Mouse (Mus musculus): Measurements from ENCODE around the gene Vwa8. TPM values are rescaled to one million over a fixed set of nuclear protein-coding genes. Genes with fewer than 3 reads are reported as not detected.
A peak's percentile ranks its signal among the peaks of the same experiment; 100 is the strongest.

Vwa8 gene
- polyA plus RNA-seq, 1 experiment from 2014 or later, result 5.5 TPM

GRCm38 (mm10) chr14:79144278-79145224 is 295.7 kb downstream of the Vwa8 start:
- Histone ChIP-seq H3K27me3 (replicated peaks; ENCODE audit: control insufficient read depth, insufficient read depth, low read length) (no peaks in the 10 kb centered on the region), H3K4me3 (ENCODE audit: low read depth, low read length) (no peak overlapping the region), H3K27ac (ENCODE audit: low read depth, low read length) (no peak overlapping the region), H3K4me2 (ENCODE audit: low read length) (no peak overlapping the region), H3K9ac (ENCODE audit: low read length) (no peak overlapping the region), H3K4me1 (ENCODE audit: control insufficient read depth, insufficient read depth, low read length) (peaks cover 13% of the 10 kb centered on the region; the same call in 1 of the 2 replicates), H3K36me3 (ENCODE audit: control insufficient read depth, insufficient read depth, low read length) (no peaks in the 10 kb centered on the region), H3K9me3 (replicated peaks; ENCODE audit: control insufficient read depth, low read length) (no peaks in the 10 kb centered on the region)
- DNase-seq (ENCODE audit: low spot score) (no peak), ATAC-seq (no peak)
- WGBS, result 87% methylated on average over 13 of the region's 13 CpGs

GRCm38 (mm10) chr14:79151711-79152110 is 302.9 kb downstream of the Vwa8 start:
- no peak for DNase-seq (ENCODE audit: low spot score)
- Histone ChIP-seq H3K9me3 (replicated peaks; ENCODE audit: control insufficient read depth, low read length) (no peaks in the 10 kb centered on the region), H3K27ac (ENCODE audit: low read depth, low read length) (no peak overlapping the region), H3K4me2 (ENCODE audit: low read length) (no peak overlapping the region), H3K4me1 (ENCODE audit: control insufficient read depth, insufficient read depth, low read length) (peaks cover 3% of the 10 kb centered on the region; the same call in 1 of the 2 replicates), H3K4me3 (ENCODE audit: low read depth, low read length) (no peak overlapping the region), H3K27me3 (replicated peaks; ENCODE audit: control insufficient read depth, insufficient read depth, low read length) (no peaks in the 10 kb centered on the region), H3K36me3 (ENCODE audit: control insufficient read depth, insufficient read depth, low read length) (no peaks in the 10 kb centered on the region), H3K9ac (ENCODE audit: low read length) (no peak overlapping the region)
- WGBS, result 94% methylated on average over 7 of the region's 7 CpGs
- ATAC-seq, result no peak

- no peak overlapping the region for H3K4me3 ChIP-seq (ENCODE audit: low read depth, low read length)
- no peaks in the 10 kb centered on the region for H3K27me3 ChIP-seq (replicated peaks; ENCODE audit: control insufficient read depth, insufficient read depth, low read length)
- no peak for ATAC-seq
- H3K36me3 ChIP-seq (ENCODE audit: control insufficient read depth, insufficient read depth, low read length), result no peaks in the 10 kb centered on the region
- H3K27ac ChIP-seq (ENCODE audit: low read depth, low read length), result no peak overlapping the region
- no peak for DNase-seq (ENCODE audit: low spot score)
- no peaks in the 10 kb centered on the region for H3K9me3 ChIP-seq (replicated peaks; ENCODE audit: control insufficient read depth, low read length)
- WGBS, result 88% methylated on average over 6 of the region's 6 CpGs
- H3K4me1 ChIP-seq (ENCODE audit: control insufficient read depth, insufficient read depth, low read length), result peaks cover 9% of the 10 kb centered on the region; the same call in 1 of the 2 replicates
- H3K9ac ChIP-seq (ENCODE audit: low read length), result no peak overlapping the region
- H3K4me2 ChIP-seq (ENCODE audit: low read length), result no peak overlapping the region
Measured at GRCm38 (mm10) chr14:79153896-79154295, 305.0 kb downstream of the Vwa8 start.

GRCm38 (mm10) chr14:79154961-79155360 is 306.1 kb downstream of the Vwa8 start:
- Histone ChIP-seq H3K9me3 (replicated peaks; ENCODE audit: control insufficient read depth, low read length) (no peaks in the 10 kb centered on the region), H3K36me3 (ENCODE audit: control insufficient read depth, insufficient read depth, low read length) (no peaks in the 10 kb centered on the region), H3K4me2 (ENCODE audit: low read length) (no peak overlapping the region), H3K27ac (ENCODE audit: low read depth, low read length) (no peak overlapping the region), H3K4me3 (ENCODE audit: low read depth, low read length) (no peak overlapping the region), H3K4me1 (ENCODE audit: control insufficient read depth, insufficient read depth, low read length) (peaks cover 9% of the 10 kb centered on the region; the same call in 1 of the 2 replicates), H3K9ac (ENCODE audit: low read length) (no peak overlapping the region), H3K27me3 (replicated peaks; ENCODE audit: control insufficient read depth, insufficient read depth, low read length) (no peaks in the 10 kb centered on the region)
- DNase-seq (ENCODE audit: low spot score) (peak; percentile 32), ATAC-seq (0 out of 2 replicates have a peak, but pooled peaks have one; percentile 19)
- 44% methylated on average over 11 of the region's 11 CpGs for WGBS

DNA sequence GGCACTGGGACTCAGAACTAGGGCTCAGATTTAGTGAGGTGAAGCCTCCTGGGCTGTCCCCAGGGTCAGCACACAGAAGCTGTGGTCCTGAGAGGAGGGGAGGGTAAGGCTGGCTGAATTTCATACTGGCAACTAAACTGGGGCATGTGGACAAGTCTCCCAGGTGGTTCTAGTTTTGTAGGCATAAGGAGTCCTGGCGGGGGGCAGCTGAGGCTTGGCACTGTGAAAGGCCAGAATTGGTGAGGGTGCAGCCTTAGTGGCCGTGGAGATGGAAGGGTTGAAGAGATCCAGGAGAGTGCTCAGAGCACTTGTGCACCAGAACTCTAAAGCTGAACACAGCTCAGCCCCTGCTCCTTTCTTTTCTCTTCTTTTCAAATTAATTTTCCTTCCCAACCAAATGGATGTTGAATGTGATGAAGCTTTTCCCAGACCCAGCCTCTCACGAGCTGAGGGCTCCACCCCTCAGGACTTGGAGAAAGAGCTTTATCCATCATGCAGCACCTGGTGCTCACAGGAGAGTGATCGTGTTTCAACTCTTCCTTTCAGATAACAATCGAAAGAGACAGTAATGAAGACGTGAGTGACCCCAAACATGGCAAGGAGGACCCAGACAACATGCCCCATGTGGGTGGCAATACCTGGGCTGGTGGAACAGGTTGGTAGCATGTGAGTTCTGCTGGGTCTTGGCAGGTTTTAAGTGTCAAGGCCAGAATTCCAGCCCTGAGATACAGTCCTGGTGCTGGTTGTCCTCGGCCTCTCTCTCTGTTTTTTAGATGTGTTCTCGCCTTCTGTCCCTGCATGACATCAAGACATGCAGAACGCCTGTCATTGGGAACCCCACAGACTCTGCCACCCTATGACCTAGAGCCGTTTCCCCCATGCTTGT is 307.9 kb downstream of the Vwa8 start:
- H3K4me1 ChIP-seq (ENCODE audit: control insufficient read depth, insufficient read depth, low read length), result peaks cover 9% of the 10 kb centered on the region; the same call in 1 of the 2 replicates
- ATAC-seq (0 out of 2 replicates have a peak, but pooled peaks have one; percentile 2), DNase-seq (ENCODE audit: low spot score) (no peak)
- H3K36me3 ChIP-seq (ENCODE audit: control insufficient read depth, insufficient read depth, low read length), result no peaks in the 10 kb centered on the region
- H3K27me3 ChIP-seq (replicated peaks; ENCODE audit: control insufficient read depth, insufficient read depth, low read length), result no peaks in the 10 kb centered on the region
- H3K9me3 ChIP-seq (replicated peaks; ENCODE audit: control insufficient read depth, low read length), result no peaks in the 10 kb centered on the region
- H3K4me3 ChIP-seq (ENCODE audit: low read depth, low read length), result no peak overlapping the region
- WGBS, result 81% methylated on average over 10 of the region's 10 CpGs
- no peak overlapping the region for H3K27ac ChIP-seq (ENCODE audit: low read depth, low read length)
- no peak overlapping the region for H3K9ac ChIP-seq (ENCODE audit: low read length)
- H3K4me2 ChIP-seq (ENCODE audit: low read length), result no peak overlapping the region

GRCm38 (mm10) chr14:79157451-79158218 is 308.8 kb downstream of the Vwa8 start:
- Histone ChIP-seq H3K27ac (ENCODE audit: low read depth, low read length) (peak overlapping the region; percentile 9; the same call in 1 of the 2 replicates), H3K4me1 (ENCODE audit: control insufficient read depth, insufficient read depth, low read length) (peaks cover 9% of the 10 kb centered on the region; the same call in 1 of the 2 replicates), H3K4me3 (ENCODE audit: low read depth, low read length) (no peak overlapping the region), H3K4me2 (ENCODE audit: low read length) (no peak overlapping the region), H3K27me3 (replicated peaks; ENCODE audit: control insufficient read depth, insufficient read depth, low read length) (no peaks in the 10 kb centered on the region), H3K9ac (ENCODE audit: low read length) (no peak overlapping the region), H3K36me3 (ENCODE audit: control insufficient read depth, insufficient read depth, low read length) (no peaks in the 10 kb centered on the region), H3K9me3 (replicated peaks; ENCODE audit: control insufficient read depth, low read length) (no peaks in the 10 kb centered on the region)
- WGBS, result 47% methylated on average over 16 of the region's 17 CpGs
- DNase-seq (ENCODE audit: low spot score) (peak; percentile 49), ATAC-seq (peak; percentile 55)

GRCm38 (mm10) chr14:79158219-79158521 is 309.3 kb downstream of the Vwa8 start:
- Histone ChIP-seq H3K27ac (ENCODE audit: low read depth, low read length) (peak overlapping the region; percentile 9; the same call in 1 of the 2 replicates), H3K27me3 (replicated peaks; ENCODE audit: control insufficient read depth, insufficient read depth, low read length) (no peaks in the 10 kb centered on the region), H3K4me3 (ENCODE audit: low read depth, low read length) (no peak overlapping the region), H3K4me2 (ENCODE audit: low read length) (no peak overlapping the region), H3K36me3 (ENCODE audit: control insufficient read depth, insufficient read depth, low read length) (no peaks in the 10 kb centered on the region), H3K9ac (ENCODE audit: low read length) (no peak overlapping the region), H3K9me3 (replicated peaks; ENCODE audit: control insufficient read depth, low read length) (no peaks in the 10 kb centered on the region), H3K4me1 (ENCODE audit: control insufficient read depth, insufficient read depth, low read length) (peaks cover 9% of the 10 kb centered on the region; the same call in 1 of the 2 replicates)
- 88% methylated on average over 12 of the region's 12 CpGs for whole genome bisulfite sequencing
- no peak for DNase-seq (ENCODE audit: low spot score)
- no peak for ATAC-seq

DNA sequence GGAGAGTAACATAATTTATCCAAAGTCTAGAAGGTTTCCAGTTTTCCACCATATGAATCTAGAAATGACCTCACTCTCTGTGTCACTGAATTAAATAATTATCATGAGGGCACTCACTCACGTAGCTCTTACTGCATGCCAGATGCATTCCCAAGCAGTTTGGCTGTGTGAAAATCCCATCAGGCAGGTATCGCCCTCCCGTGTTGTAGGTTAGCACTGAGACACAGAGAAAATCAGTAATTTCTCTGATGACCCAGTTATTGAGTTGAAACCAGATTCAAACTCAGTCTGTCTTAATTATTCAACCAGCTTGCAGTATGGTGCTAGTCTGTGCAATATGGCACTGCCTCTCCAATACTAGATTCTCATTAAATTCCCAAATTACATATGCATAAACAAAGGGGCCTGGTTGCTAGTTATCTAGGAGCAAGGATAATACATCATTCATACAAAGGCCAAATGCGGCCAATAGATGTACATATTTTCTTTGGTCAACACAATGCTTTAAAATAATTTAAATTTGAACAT is 309.9 kb downstream of the Vwa8 start:
- no peaks in the 10 kb centered on the region for H3K9me3 ChIP-seq (replicated peaks; ENCODE audit: control insufficient read depth, low read length)
- no peak overlapping the region for H3K4me3 ChIP-seq (ENCODE audit: low read depth, low read length)
- H3K4me2 ChIP-seq (ENCODE audit: low read length), result no peak overlapping the region
- peaks cover 9% of the 10 kb centered on the region; the same call in 1 of the 2 replicates for H3K4me1 ChIP-seq (ENCODE audit: control insufficient read depth, insufficient read depth, low read length)
- H3K9ac ChIP-seq (ENCODE audit: low read length), result no peak overlapping the region
- no peaks in the 10 kb centered on the region for H3K27me3 ChIP-seq (replicated peaks; ENCODE audit: control insufficient read depth, insufficient read depth, low read length)
- no peaks in the 10 kb centered on the region for H3K36me3 ChIP-seq (ENCODE audit: control insufficient read depth, insufficient read depth, low read length)
- H3K27ac ChIP-seq (ENCODE audit: low read depth, low read length), result no peak overlapping the region
- peak; percentile 38; the same call in 1 of the 2 replicates for ATAC-seq
- 78% methylated on average over 4 of the region's 4 CpGs for WGBS
- DNase-seq (ENCODE audit: low spot score), result peak; percentile 45

Measured in forebrain, embryonic 14.5 days (tissue).